ENCODE assay signal across 9 mouse cellular contexts in genomic region chr3:90491350-90491749, GRCm38 (mm10). TPM values are rescaled to one million over a fixed set of nuclear protein-coding genes. Genes with fewer than 3 reads are reported as not detected.
DNase-seq lines count a peak whose midpoint lies in the region; ATAC-seq and TF ChIP-seq lines count a peak whose summit lies in the region.
"Had no signal": no experiment of that assay in that cellular context is flagged by ENCODE, and none has a peak within 500 bp of the region (broad histone marks: within the 10 kb centered on the region; RNA-seq: fewer than 3 reads in every experiment).

No protein-coding gene starts in this region.

- H3K4me2 ChIP-seq in forebrain, embryonic 12.5 days = no peak overlapping the region
- no peak overlapping the region for H3K4me2 ChIP-seq in forebrain, embryonic 16.5 days (ENCODE audit: low read length)
- H3K4me2 ChIP-seq in liver, postnatal 0 days (ENCODE audit: low read depth, low read length) = 0 out of 2 replicates have a peak overlapping the region, but pooled peaks have one; percentile 22

- no peak overlapping the region for H3K9ac ChIP-seq in forebrain, embryonic 12.5 days
- no peak overlapping the region for H3K9ac ChIP-seq in forebrain, embryonic 16.5 days (replicated peaks; ENCODE audit: low read depth, low read length)
- H3K9ac ChIP-seq in liver, postnatal 0 days (replicated peaks) = no peak overlapping the region

- no peak for TF ChIP-seq EP300 in liver, postnatal 0 days (IDR thresholded peaks at IDR 0.05; ENCODE audit: low read depth)

- TF ChIP-seq CTCF in liver, postnatal 0 days (IDR thresholded peaks at IDR 0.05; ENCODE audit: low read depth) = peak; percentile 60

- H3K27ac ChIP-seq in forebrain, embryonic 12.5 days = no peak overlapping the region
- H3K27ac ChIP-seq in forebrain, embryonic 16.5 days (ENCODE audit: low read length) = no peak overlapping the region
- no peak overlapping the region for H3K27ac ChIP-seq in liver, postnatal 0 days (ENCODE audit: low read depth)

- DNase-seq in retina, postnatal 1 day = peak; percentile 53
- no peak for DNase-seq in retina, embryonic 14.5 days (ENCODE audit: low spot score)
- DNase-seq in liver, postnatal 0 days = no peak
- DNase-seq in thymus, postnatal 14 days = peak; percentile 66
- DNase-seq in Muller cell, postnatal 12 days (ENCODE audit: inconsistent ontology term) = no peak

- H3K27me3 ChIP-seq in forebrain, embryonic 12.5 days = no peaks in the 10 kb centered on the region
- no peaks in the 10 kb centered on the region for H3K27me3 ChIP-seq in forebrain, embryonic 16.5 days (replicated peaks; ENCODE audit: control insufficient read depth, insufficient read depth, low read length)
- no peaks in the 10 kb centered on the region for H3K27me3 ChIP-seq in erythroblast, embryonic 14.5 days (ENCODE audit: control insufficient read depth)
- H3K27me3 ChIP-seq in liver, postnatal 0 days (ENCODE audit: insufficient read depth, low read length) = no peaks in the 10 kb centered on the region
- H3K27me3 ChIP-seq: stomach, embryonic 15.5 days had no signal

- no peak overlapping the region for H3K4me3 ChIP-seq in forebrain, embryonic 12.5 days (replicated peaks)
- no peak overlapping the region for H3K4me3 ChIP-seq in forebrain, embryonic 16.5 days (replicated peaks; ENCODE audit: low read length)
- peak overlapping the region; percentile 92 for H3K4me3 ChIP-seq in erythroblast, embryonic 14.5 days (replicated peaks)
- no peak overlapping the region for H3K4me3 ChIP-seq in liver, postnatal 0 days (ENCODE audit: low read depth, low read length)

- WGBS in forebrain, embryonic 12.5 days = 43% methylated on average over 2 of the region's 2 CpGs
- WGBS in forebrain, embryonic 16.5 days = 41% methylated on average over 2 of the region's 2 CpGs
- 34% methylated on average over 2 of the region's 2 CpGs for WGBS in liver, postnatal 0 days (ENCODE audit: insufficient replicate concordance)

- peaks cover 42% of the 10 kb centered on the region for H3K36me3 ChIP-seq in forebrain, embryonic 12.5 days (replicated peaks)
- peaks cover 17% of the 10 kb centered on the region for H3K36me3 ChIP-seq in forebrain, embryonic 16.5 days (ENCODE audit: control insufficient read depth, insufficient read depth)
- H3K36me3 ChIP-seq in erythroblast, embryonic 14.5 days (ENCODE audit: control insufficient read depth) = peaks cover 62% of the 10 kb centered on the region
- peaks cover 36% of the 10 kb centered on the region for H3K36me3 ChIP-seq in liver, postnatal 0 days (replicated peaks; ENCODE audit: insufficient read depth, low read length)

- no peaks in the 10 kb centered on the region for H3K9me3 ChIP-seq in forebrain, embryonic 12.5 days
- H3K9me3 ChIP-seq in forebrain, embryonic 16.5 days (ENCODE audit: control insufficient read depth, low read length) = no peaks in the 10 kb centered on the region
- no peaks in the 10 kb centered on the region for H3K9me3 ChIP-seq in erythroblast, embryonic 14.5 days (ENCODE audit: control insufficient read depth, low read length)
- no peaks in the 10 kb centered on the region for H3K9me3 ChIP-seq in liver, postnatal 0 days (ENCODE audit: low read length)
- H3K9me3 ChIP-seq: stomach, embryonic 15.5 days had no signal

- peaks cover 9% of the 10 kb centered on the region for H3K4me1 ChIP-seq in forebrain, embryonic 12.5 days
- H3K4me1 ChIP-seq in forebrain, embryonic 16.5 days (replicated peaks; ENCODE audit: control insufficient read depth, insufficient read depth, low read length) = peaks cover 7% of the 10 kb centered on the region
- H3K4me1 ChIP-seq in erythroblast, embryonic 14.5 days (ENCODE audit: control insufficient read depth) = peaks cover 23% of the 10 kb centered on the region
- H3K4me1 ChIP-seq in liver, postnatal 0 days (ENCODE audit: insufficient read depth) = peaks cover 8% of the 10 kb centered on the region

- 0 out of 2 replicates have a peak, but pooled peaks have one; percentile 13 for ATAC-seq in forebrain, embryonic 12.5 days (ENCODE audit: low FRiP score)
- no peak for ATAC-seq in forebrain, embryonic 16.5 days
- ATAC-seq in liver, postnatal 0 days = peak; percentile 39

RNA-seq across cellular contexts. Expression of gene Snapin, which starts 0.5 kb away (rescaled TPM):
- 71.7 and 73.2 TPM in 2 replicates for polyA plus RNA-seq in forebrain, embryonic 12.5 days (2016; fragmentation: Nextera tagmentation; extraction: Ambion mirVana)
- 76.8 and 83.3 TPM in 2 replicates for polyA plus RNA-seq in forebrain, embryonic 16.5 days (2015; fragmentation: Nextera tagmentation; extraction: Ambion mirVana)
- 0.11 and 0.14 TPM in 2 replicates for polyA plus RNA-seq in erythroblast, embryonic 14.5 days (2012)
- polyA plus RNA-seq in liver, postnatal 0 days (2015; fragmentation: Nextera tagmentation; extraction: Ambion mirVana) = 23.6 and 24.2 TPM in 2 replicates

RNA-seq across cellular contexts. Expression of gene Ilf2, which starts 15.4 kb away (rescaled TPM):
- polyA plus RNA-seq in forebrain, embryonic 12.5 days (2016; fragmentation: Nextera tagmentation; extraction: Ambion mirVana) = 351 and 352 TPM in 2 replicates
- 331 and 336 TPM in 2 replicates for polyA plus RNA-seq in forebrain, embryonic 16.5 days (2015; fragmentation: Nextera tagmentation; extraction: Ambion mirVana)
- polyA plus RNA-seq in erythroblast, embryonic 14.5 days (2012) = 1.1 and 1.6 TPM in 2 replicates
- 23.1 and 27.6 TPM in 2 replicates for polyA plus RNA-seq in liver, postnatal 0 days (2015; fragmentation: Nextera tagmentation; extraction: Ambion mirVana)

RNA-seq across cellular contexts. Expression of gene Chtop, which starts 17.9 kb away (rescaled TPM):
- 228 and 238 TPM in 2 replicates for polyA plus RNA-seq in forebrain, embryonic 12.5 days (2016; fragmentation: Nextera tagmentation; extraction: Ambion mirVana)
- 202 and 220 TPM in 2 replicates for polyA plus RNA-seq in forebrain, embryonic 16.5 days (2015; fragmentation: Nextera tagmentation; extraction: Ambion mirVana)
- polyA plus RNA-seq in erythroblast, embryonic 14.5 days (2012) = 7.2 and 8.0 TPM in 2 replicates
- polyA plus RNA-seq in liver, postnatal 0 days (2015; fragmentation: Nextera tagmentation; extraction: Ambion mirVana) = 39.9 and 42.9 TPM in 2 replicates

RNA-seq across cellular contexts. Expression of gene S100a1, which starts 22.8 kb away (rescaled TPM):
- 5.1 and 7.0 TPM in 2 replicates for polyA plus RNA-seq in forebrain, embryonic 12.5 days (2016; fragmentation: Nextera tagmentation; extraction: Ambion mirVana)
- polyA plus RNA-seq in forebrain, embryonic 16.5 days (2015; fragmentation: Nextera tagmentation; extraction: Ambion mirVana) = 11.2 and 14.3 TPM in 2 replicates
- polyA plus RNA-seq in erythroblast, embryonic 14.5 days (2012) = 0.15 and 0.23 TPM in 2 replicates
- 116 and 118 TPM in 2 replicates for polyA plus RNA-seq in liver, postnatal 0 days (2015; fragmentation: Nextera tagmentation; extraction: Ambion mirVana)

RNA-seq across cellular contexts. Expression of gene S100a13, which starts 22.9 kb away (rescaled TPM):
- 8.1 and 8.6 TPM in 2 replicates for polyA plus RNA-seq in forebrain, embryonic 12.5 days (2016; fragmentation: Nextera tagmentation; extraction: Ambion mirVana)
- 8.0 and 9.7 TPM in 2 replicates for polyA plus RNA-seq in forebrain, embryonic 16.5 days (2015; fragmentation: Nextera tagmentation; extraction: Ambion mirVana)
- polyA plus RNA-seq in erythroblast, embryonic 14.5 days (2012) = 0.67 and 0.76 TPM in 2 replicates
- 35.5 and 36.1 TPM in 2 replicates for polyA plus RNA-seq in liver, postnatal 0 days (2015; fragmentation: Nextera tagmentation; extraction: Ambion mirVana)

Comparison
In these comparisons a context has a peak if more than half of its experiments do, and no peak if none do; other contexts are left out.
1. DNase-seq: peak in retina, postnatal 1 day (single experiment) and thymus, postnatal 14 days (single experiment); none in retina, embryonic 14.5 days (single experiment), liver, postnatal 0 days (single experiment) and Muller cell, postnatal 12 days (single experiment).
2. RNA of gene Snapin, which starts 0.5 kb away (polyA plus RNA-seq): 76.8 to 83.3 TPM in forebrain, embryonic 16.5 days, 71.7 to 73.2 TPM in forebrain, embryonic 12.5 days and 23.6 to 24.2 TPM in liver, postnatal 0 days; 0.11 to 0.14 TPM in erythroblast, embryonic 14.5 days; every median in the first group is over 10 times any median in the second.
3. RNA of gene Ilf2, which starts 15.4 kb away (polyA plus RNA-seq): 351 to 352 TPM in forebrain, embryonic 12.5 days and 331 to 336 TPM in forebrain, embryonic 16.5 days; 23.1 to 27.6 TPM in liver, postnatal 0 days and 1.1 to 1.6 TPM in erythroblast, embryonic 14.5 days; every median in the first group is over 10 times any median in the second.